Mouse (Mus musculus) midbrain, embryonic 12.5 days (tissue): ENCODE data around the gene Gpr156. TPM values are rescaled to one million over a fixed set of nuclear protein-coding genes. Genes with fewer than 3 reads are reported as not detected.
A peak's percentile ranks its signal among the peaks of the same experiment; 100 is the strongest.

Experiments used
- ATAC-seq: fragments of 200-750 bp; cut with Nextera tagmentation; 2 replicates; pipeline ENCODE4 v1.8.0; 2017; ENCODE audit warnings: low read depth, moderate TSS enrichment, moderate library complexity; ENCODE audit not compliant: low FRiP score
- H3K27ac ChIP-seq: fragments of 300-500 bp; sonication (generic); replicated peaks from 2 replicates; pipeline ENCODE4 v1.5.1; 2016; ENCODE audit warnings: mild to moderate bottlenecking
- H3K27me3 ChIP-seq: fragments of 300-500 bp; sonication (generic); 2 replicates; pipeline ENCODE4 v1.6.1; 2016; ENCODE audit warnings: mild to moderate bottlenecking
- H3K36me3 ChIP-seq: fragments of 300-500 bp; sonication (generic); 2 replicates; pipeline ENCODE4 v1.6.1; 2016
- H3K4me1 ChIP-seq: fragments of 300-500 bp; sonication (generic); 2 replicates; pipeline ENCODE4 v1.6.1; 2016
- H3K4me2 ChIP-seq: fragments of 300-500 bp; sonication (generic); replicated peaks from 2 replicates; pipeline ENCODE4 v1.6.1; 2016; ENCODE audit warnings: mild to moderate bottlenecking, moderate library complexity
- H3K4me3 ChIP-seq: fragments of 300-500 bp; sonication (generic); 2 replicates; pipeline ENCODE4 v1.5.1; 2016; ENCODE audit warnings: mild to moderate bottlenecking
- H3K9ac ChIP-seq: fragments of 300-500 bp; sonication (generic); replicated peaks from 2 replicates; pipeline ENCODE4 v1.6.1; 2016; ENCODE audit warnings: mild to moderate bottlenecking, moderate library complexity
- H3K9me3 ChIP-seq: fragments of 300-500 bp; sonication (generic); 2 replicates; pipeline ENCODE4 v1.6.1; 2016; ENCODE audit warnings: mild to moderate bottlenecking
- WGBS: fragments of 180-500 bp; shearing (Covaris S2); methylation state at CpG from one replicate; pipeline ENCODE4 v1.1.7; 2016; 5-methylcytosine and 5-hydroxymethylcytosine counted together
- polyA plus RNA-seq: library from polyadenylated mRNA; unstranded; fragments of >200 nt; fragmentation: Nextera tagmentation; extraction: Ambion mirVana; gene quantifications from 2 replicates; pipeline ENCODE4 v1.2.1, GENCODE M21; 2016

Gene Gpr156
- 6.8 and 7.7 TPM in 2 replicates for polyA plus RNA-seq

DNA sequence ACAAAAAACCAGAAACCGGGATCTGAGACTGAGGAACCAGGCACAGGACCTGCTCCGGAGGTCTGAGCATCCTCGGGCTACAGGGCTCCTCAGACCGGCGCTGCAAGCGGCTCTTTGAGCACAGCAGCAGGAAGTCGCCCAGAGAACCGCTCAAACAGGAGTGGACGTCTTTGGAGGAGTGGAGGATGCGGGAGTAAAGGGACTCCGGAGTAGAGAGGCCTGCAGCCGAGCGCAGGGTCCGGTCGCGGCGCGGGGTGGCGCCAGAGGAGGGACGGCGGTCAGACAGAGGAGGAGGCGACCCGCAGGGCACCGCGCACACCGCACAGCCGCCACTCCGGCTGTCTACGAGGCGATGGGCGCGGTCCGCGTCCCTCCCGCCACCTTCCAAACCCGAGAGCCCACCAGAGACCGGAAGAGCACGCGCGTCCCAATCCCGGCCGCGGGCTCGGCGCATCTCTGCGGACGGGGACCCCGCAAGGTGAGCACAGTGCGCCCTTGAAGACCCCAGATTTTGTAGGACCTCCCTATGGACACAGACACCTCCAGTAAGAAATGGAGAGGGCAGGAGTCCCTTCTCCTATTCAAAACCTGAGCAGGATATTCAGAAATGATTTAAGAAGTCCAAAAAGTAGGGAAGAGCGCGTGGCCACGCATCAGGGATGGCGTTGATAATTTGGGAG, at the start of gene Gpr156:
Gene Gpr156, plus strand, starts transcription at position 359 of the 680 bp plus-strand sequence.
- ATAC-seq, result peak; percentile 78
- 2% methylated on average over 50 of the region's 53 CpGs for WGBS
- H3K27ac ChIP-seq, result no peak within 1 kb of the TSS; the same call in 1 of the 2 replicates

DNA sequence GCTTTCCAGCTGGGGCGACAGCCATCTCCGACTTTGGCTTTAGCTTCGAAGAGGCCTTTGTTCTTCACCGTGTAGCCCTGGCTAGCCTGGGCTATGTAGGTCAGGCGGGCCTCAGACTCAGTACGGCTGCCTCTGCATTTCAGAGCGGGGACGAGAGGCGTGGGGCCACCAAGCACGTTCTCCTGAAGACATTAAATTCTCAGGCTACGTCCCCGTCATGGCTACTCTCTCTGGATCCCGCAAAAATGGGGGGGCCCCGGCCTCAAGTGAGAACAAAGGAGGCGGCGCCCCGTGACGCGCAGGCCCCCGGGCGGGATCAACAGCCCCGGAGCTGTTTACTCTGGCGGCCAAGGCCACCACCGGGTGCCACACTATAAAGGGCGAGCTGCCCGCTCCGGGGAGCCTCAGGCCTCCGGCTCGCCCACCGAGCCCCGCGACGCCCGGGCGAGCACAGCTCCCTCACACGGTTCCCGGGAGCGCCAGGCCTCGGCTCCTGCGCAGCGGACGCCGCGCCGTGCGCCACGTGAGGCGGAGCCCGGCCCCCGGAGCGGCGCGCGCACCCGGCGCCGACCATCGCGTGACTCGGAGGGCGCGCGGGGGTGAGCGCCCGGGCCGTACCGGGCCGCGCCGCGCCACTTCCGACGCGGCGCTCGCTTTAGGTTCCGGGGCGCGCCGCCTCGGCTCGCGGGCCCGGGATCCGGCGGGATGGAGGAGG, 48.3 kb upstream of the Gpr156 start, which contains the start of gene Lrrc58:
Gene Lrrc58, plus strand, starts transcription at position 599 of the 715 bp plus-strand sequence.
- Histone ChIP-seq H3K4me2 (peak within 1 kb of the TSS; percentile 69), H3K4me1 (peaks cover 19% of the 10 kb centered on the region), H3K9ac (peak within 1 kb of the TSS; percentile 95), H3K27me3 (no peaks in the 10 kb centered on the region), H3K4me3 (peak within 1 kb of the TSS; percentile 84), H3K27ac (peak within 1 kb of the TSS; percentile 100), H3K36me3 (peaks cover 7% of the 10 kb centered on the region), H3K9me3 (no peaks in the 10 kb centered on the region)
- ATAC-seq, result peak; percentile 93
- WGBS, result under 1% methylated on average over 83 of the region's 86 CpGs

More for the DNA sequence above, at the start of gene Gpr156:
- peaks cover 25% of the 10 kb centered on the region; the same call in 1 of the 2 replicates for H3K4me1 ChIP-seq
- no peaks in the 10 kb centered on the region for H3K36me3 ChIP-seq
- peaks cover 23% of the 10 kb centered on the region for H3K27me3 ChIP-seq
- peak within 1 kb of the TSS; percentile 83 for H3K4me2 ChIP-seq
- peak within 1 kb of the TSS; percentile 67 for H3K9ac ChIP-seq
- peak within 1 kb of the TSS; percentile 56 for H3K4me3 ChIP-seq
- H3K9me3 ChIP-seq, result no peaks in the 10 kb centered on the region

DNA sequence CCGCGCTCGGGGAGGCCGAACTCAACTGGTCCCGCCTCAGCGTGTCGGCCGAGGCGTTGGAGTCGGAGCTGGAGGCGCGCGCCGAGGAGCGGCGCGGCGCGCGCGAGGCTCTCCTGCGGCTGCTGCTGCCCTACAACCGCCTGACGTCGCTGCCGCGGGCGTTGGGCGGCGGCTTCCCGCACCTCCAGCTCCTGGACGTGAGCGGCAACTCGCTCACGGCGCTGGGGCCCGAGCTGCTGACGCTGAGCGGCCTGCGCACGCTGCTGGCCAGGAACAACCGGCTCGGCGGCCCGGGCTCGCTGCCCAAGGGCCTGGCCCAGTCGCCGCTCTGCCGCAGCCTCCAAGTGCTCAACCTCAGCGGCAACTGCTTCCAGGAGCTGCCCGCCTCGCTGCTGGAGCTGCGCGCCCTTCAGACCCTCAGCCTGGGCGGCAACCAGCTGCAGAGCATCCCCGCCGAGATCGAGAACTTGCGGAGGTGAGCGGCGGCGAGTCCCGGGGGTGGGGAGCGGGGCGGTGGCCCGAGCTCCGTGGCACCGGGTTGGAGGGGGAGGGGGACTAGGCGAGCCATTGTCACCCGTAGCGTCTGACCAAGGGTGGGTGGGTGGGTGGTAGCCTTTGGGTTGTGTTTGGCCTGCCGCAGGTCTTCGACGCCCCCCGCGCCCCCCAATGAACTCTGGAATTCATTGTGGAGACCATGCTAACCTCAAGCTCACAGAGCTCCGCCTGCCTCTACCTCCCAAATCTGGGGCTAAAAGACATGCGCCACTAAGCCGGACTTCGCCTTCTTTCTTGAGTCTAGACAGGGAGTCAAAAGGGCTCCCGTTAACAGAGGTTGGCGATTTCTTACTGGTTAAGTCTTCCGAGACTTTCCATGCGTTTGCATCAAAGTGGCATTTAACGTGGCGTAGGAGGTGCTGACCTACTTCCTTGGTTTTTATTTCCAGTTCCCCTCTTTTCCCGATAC, 47.5 kb upstream of the Gpr156 start:
- peak overlapping the region; percentile 84 for H3K4me3 ChIP-seq
- H3K36me3 ChIP-seq, result peaks cover 7% of the 10 kb centered on the region
- H3K27me3 ChIP-seq, result no peaks in the 10 kb centered on the region
- peak overlapping the region; percentile 95 for H3K9ac ChIP-seq
- under 1% methylated on average over 84 of the region's 87 CpGs for WGBS
- peak overlapping the region; percentile 69 for H3K4me2 ChIP-seq
- peak; percentile 72 for ATAC-seq
- H3K27ac ChIP-seq, result peak overlapping the region; percentile 100
- H3K9me3 ChIP-seq, result no peaks in the 10 kb centered on the region
- peaks cover 19% of the 10 kb centered on the region for H3K4me1 ChIP-seq

DNA sequence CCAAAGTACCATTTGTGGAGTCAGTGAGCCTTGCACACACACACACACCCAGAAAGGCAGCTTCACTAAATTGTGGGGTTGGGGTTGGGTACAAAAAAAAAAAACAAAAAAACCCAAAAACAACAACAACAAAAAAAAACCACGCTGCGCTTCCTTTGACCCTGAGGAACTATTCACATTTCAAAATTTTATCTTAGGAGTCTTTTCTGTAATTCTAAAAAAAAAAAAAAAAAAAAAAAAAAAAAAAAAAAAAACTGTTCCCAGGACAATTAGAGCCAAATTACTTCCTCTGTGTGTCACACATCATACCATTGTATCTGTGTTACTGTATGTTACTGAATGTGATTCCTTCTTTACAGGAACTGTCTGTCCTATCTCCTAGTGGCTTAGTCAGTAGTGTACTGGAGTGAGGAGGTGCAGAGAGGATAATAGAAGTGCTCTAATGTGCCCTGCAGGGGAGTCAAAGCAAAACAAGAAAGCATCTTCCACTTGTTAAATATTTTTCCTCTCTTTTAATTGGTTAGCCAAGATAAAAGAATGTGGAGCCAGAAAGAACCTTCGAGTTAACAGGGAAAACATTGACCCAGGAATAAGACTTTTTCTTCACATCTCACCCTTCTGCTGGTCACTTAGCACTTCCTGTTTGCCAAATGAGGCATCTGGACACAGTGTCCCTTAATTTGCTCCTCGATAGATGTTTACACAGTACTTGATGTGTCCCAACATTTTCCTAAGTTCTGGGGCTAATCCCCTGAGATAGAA, 46.6 kb upstream of the Gpr156 start:
- Histone ChIP-seq H3K4me2 (peak overlapping the region; percentile 69), H3K4me1 (peaks cover 20% of the 10 kb centered on the region), H3K9me3 (no peaks in the 10 kb centered on the region), H3K36me3 (peaks cover 7% of the 10 kb centered on the region), H3K4me3 (peak overlapping the region; percentile 84), H3K27me3 (no peaks in the 10 kb centered on the region), H3K27ac (peak overlapping the region; percentile 100), H3K9ac (peak overlapping the region; percentile 95)
- WGBS, result 34% methylated on average over 4 of the region's 4 CpGs
- ATAC-seq, result no peak

- Histone ChIP-seq H3K9ac (no peak overlapping the region), H3K27me3 (no peaks in the 10 kb centered on the region), H3K4me2 (peak overlapping the region; percentile 23), H3K36me3 (peaks cover 7% of the 10 kb centered on the region), H3K4me3 (no peak overlapping the region), H3K9me3 (no peaks in the 10 kb centered on the region), H3K27ac (no peak overlapping the region), H3K4me1 (peaks cover 22% of the 10 kb centered on the region)
- WGBS, result 87% methylated on average over 4 of the region's 4 CpGs
- ATAC-seq, result no peak
Observed at GRCm38 (mm10) chr16:37871112-37871715, 45.1 kb upstream of the Gpr156 start.

DNA sequence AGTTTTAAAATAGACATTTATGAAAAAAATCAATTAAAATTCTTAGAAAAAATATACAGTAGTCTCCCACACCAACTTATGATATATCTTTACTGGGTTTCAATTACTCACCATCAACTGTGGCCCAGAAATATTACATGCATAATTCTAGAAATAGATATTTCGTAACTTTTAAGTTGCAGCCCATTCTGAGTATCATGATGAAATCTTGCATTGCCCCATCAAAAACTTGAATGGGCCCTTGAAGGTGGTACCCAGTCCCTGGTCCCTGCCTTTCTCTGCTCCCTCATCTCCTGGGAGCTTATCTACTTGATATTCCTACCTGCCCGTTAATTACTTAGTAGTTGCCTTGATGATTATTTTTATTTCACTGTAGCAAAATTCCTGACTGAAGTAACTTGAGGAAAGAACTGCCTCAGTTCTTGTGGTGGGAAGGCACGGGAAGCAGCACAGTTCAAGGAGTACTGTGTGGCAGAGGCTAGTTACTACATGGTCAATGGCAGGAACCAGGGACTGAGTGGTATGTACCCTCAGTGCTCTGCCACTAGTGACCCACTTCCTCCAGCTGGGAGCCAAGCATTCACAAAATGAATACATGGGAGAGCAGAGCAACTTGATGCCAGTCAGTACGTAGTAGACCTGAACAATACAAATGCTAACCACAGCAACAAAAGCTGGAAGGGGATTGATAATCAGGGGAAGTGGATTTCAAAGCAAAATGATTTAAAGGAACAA, 41.6 kb upstream of the Gpr156 start:
- no peak for ATAC-seq
- no peak overlapping the region for H3K9ac ChIP-seq
- no peak overlapping the region for H3K4me2 ChIP-seq
- 88% methylated on average over 4 of the region's 4 CpGs for WGBS
- H3K4me1 ChIP-seq, result peaks cover 21% of the 10 kb centered on the region
- no peaks in the 10 kb centered on the region for H3K9me3 ChIP-seq
- H3K27ac ChIP-seq, result no peak overlapping the region
- peaks cover 28% of the 10 kb centered on the region for H3K36me3 ChIP-seq
- H3K4me3 ChIP-seq, result no peak overlapping the region
- no peaks in the 10 kb centered on the region for H3K27me3 ChIP-seq

GRCm38 (mm10) chr16:37877406-37877805, 38.9 kb upstream of the Gpr156 start:
- no peak overlapping the region for H3K27ac ChIP-seq
- no peaks in the 10 kb centered on the region for H3K27me3 ChIP-seq
- no peak overlapping the region for H3K4me3 ChIP-seq
- H3K4me1 ChIP-seq, result peaks cover 3% of the 10 kb centered on the region; the same call in 1 of the 2 replicates
- 97% methylated on average over 3 of the region's 3 CpGs for WGBS
- no peak overlapping the region for H3K4me2 ChIP-seq
- ATAC-seq, result no peak
- H3K9ac ChIP-seq, result no peak overlapping the region
- H3K36me3 ChIP-seq, result peaks cover 50% of the 10 kb centered on the region
- no peaks in the 10 kb centered on the region for H3K9me3 ChIP-seq

DNA sequence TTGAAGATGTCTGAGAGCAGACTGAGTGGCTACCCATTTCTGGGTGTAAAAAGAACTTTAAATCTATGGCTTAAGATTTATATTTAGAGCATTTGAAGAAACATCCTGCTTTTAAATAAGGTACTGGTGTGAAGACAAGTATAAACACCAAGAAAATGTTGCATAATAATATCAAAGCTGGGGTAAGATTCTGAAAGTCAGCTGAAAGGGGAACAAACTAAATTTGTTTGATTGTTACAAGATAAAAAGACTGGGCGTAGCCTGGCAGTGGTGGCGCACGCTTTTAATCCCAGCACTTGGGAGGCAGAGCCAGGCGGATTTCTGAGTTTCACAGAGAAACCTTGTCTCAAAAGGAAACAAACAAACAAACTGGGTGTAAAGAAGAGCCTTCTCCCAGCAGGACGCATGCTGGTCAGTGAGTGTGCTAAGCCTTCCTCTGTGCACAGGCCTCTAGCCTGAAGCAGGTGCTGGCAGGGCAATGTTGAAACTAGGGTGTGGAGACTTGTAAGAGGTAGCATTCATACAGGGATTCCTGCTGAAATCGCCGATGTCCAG, 37.3 kb upstream of the Gpr156 start:
- no peak for ATAC-seq
- Histone ChIP-seq H3K4me2 (no peak overlapping the region), H3K36me3 (peaks cover 64% of the 10 kb centered on the region), H3K4me3 (no peak overlapping the region), H3K27me3 (no peaks in the 10 kb centered on the region), H3K9me3 (no peaks in the 10 kb centered on the region), H3K9ac (no peak overlapping the region), H3K27ac (no peak overlapping the region), H3K4me1 (peaks cover 3% of the 10 kb centered on the region; the same call in 1 of the 2 replicates)
- 87% methylated on average over 7 of the region's 7 CpGs for WGBS

DNA sequence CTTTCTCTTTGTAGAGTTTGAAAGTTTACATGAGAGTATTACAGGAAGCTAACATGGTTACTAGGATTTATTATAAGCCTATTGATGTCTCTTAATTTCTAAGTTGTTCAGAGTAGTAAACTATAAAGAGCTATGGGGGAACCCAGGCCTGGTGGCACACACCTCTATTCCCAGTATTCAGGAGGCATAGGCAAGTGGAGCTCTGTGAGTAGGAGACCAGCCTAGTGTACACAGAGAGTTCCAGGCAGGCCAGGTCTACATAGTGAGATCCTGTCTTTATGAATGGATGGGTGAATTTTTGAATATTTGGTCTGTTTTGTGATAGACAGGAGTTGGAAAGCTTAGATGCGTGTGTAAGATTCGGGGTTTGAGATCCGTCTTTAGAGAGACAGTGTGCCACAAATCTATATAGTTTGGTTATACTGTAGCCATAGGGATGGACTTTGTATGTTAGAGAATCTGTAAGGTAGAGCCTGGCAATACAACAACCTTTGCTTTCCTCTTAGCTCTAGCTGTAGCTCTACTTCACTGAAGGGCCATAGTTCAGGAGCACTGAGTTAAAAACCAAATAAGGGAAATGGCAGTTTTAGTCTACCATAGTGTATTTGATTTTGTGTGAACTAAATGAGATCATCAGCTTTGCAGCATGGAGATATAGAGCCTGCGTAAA, 36.4 kb upstream of the Gpr156 start:
- H3K4me1 ChIP-seq, result no peaks in the 10 kb centered on the region
- no peak overlapping the region for H3K27ac ChIP-seq
- H3K9me3 ChIP-seq, result no peaks in the 10 kb centered on the region
- WGBS, result 97% methylated on average over 4 of the region's 4 CpGs
- H3K4me3 ChIP-seq, result no peak overlapping the region
- no peak overlapping the region for H3K4me2 ChIP-seq
- ATAC-seq, result no peak
- peaks cover 66% of the 10 kb centered on the region for H3K36me3 ChIP-seq
- no peak overlapping the region for H3K9ac ChIP-seq
- no peaks in the 10 kb centered on the region for H3K27me3 ChIP-seq

- H3K27me3 ChIP-seq, result no peaks in the 10 kb centered on the region
- H3K27ac ChIP-seq, result no peak overlapping the region
- no peak overlapping the region for H3K4me2 ChIP-seq
- H3K9me3 ChIP-seq, result no peaks in the 10 kb centered on the region
- peaks cover 66% of the 10 kb centered on the region for H3K36me3 ChIP-seq
- no peak for ATAC-seq
- H3K4me1 ChIP-seq, result no peaks in the 10 kb centered on the region
- no peak overlapping the region for H3K9ac ChIP-seq
- no peak overlapping the region for H3K4me3 ChIP-seq
- 98% methylated on average over 2 of the region's 2 CpGs for WGBS
Observed at GRCm38 (mm10) chr16:37881168-37881567, 35.1 kb upstream of the Gpr156 start.
